Mouse (Mus musculus): ENCODE data around the gene 4930451I11Rik. TPM values are rescaled to one million over a fixed set of nuclear protein-coding genes. Genes with fewer than 3 reads are reported as not detected.

Gene 4930451I11Rik
- total RNA-seq, 2 experiments from 2014 or later = not detected

GRCm38 (mm10) chr7:126845516-126845915 lies 14.1 kb upstream of the 4930451I11Rik start:
- DNase-seq = no peak

GRCm38 (mm10) chr7:126843276-126843675 lies 11.8 kb upstream of the 4930451I11Rik start:
- no peak for DNase-seq
- intact Hi-C loops (cut with DNase I) = no loop called here

More at GRCm38 (mm10) chr7:126845516-126845915, 14.1 kb upstream of the 4930451I11Rik start:
- intact Hi-C loops (cut with DNase I) = no loop called here

- no peak for DNase-seq
- intact Hi-C loops (cut with DNase I) = loop anchor here (2.0 kb wide), 1 partner anchor 272 kb away; no protein-coding TSS in a partner anchor
Measured at GRCm38 (mm10) chr7:126833294-126833693, 1.9 kb upstream of the 4930451I11Rik start.

GRCm38 (mm10) chr7:126832036-126832598 lies 678 bp upstream of the 4930451I11Rik start:
- intact Hi-C loops (cut with DNase I) = loop anchor here (2.0 kb wide), 1 partner anchor 273 kb away; no protein-coding TSS in a partner anchor
- peak; percentile 73 to 83 for DNase-seq

- intact Hi-C loops (cut with DNase I) = loop anchor here (5.0 kb wide), 1 partner anchor 121 kb away; the partner anchor contains the start of gene Asphd1
- DNase-seq = no peak
Measured at GRCm38 (mm10) chr7:126825952-126826351, 5.5 kb downstream of the 4930451I11Rik start.

- intact Hi-C loops (cut with DNase I) = loop anchor here (5.0 kb wide), 1 partner anchor 122 kb away; the partner anchor contains the start of gene Asphd1
- DNase-seq = peak in 1 of 2 experiments; percentile 52
Measured at GRCm38 (mm10) chr7:126825403-126825802, 6.0 kb downstream of the 4930451I11Rik start.

- intact Hi-C loops (cut with DNase I) = no loop called here
- DNase-seq = no peak
Measured at GRCm38 (mm10) chr7:126823940-126824339, 7.5 kb downstream of the 4930451I11Rik start.

- intact Hi-C loops (cut with DNase I) = no loop called here
- no peak for DNase-seq
Measured at GRCm38 (mm10) chr7:126823202-126823711, 8.2 kb downstream of the 4930451I11Rik start.

GRCm38 (mm10) chr7:126822741-126823140 lies 8.7 kb downstream of the 4930451I11Rik start:
- DNase-seq = peak in 1 of 2 experiments; percentile 25
- intact Hi-C loops (cut with DNase I) = loop anchor here (1.0 kb wide), 1 partner anchor 141 kb away; no protein-coding TSS in a partner anchor

GRCm38 (mm10) chr7:126821835-126822511 lies 9.5 kb downstream of the 4930451I11Rik start:
- intact Hi-C loops (cut with DNase I) = loop anchor here (1.0 kb wide), 1 partner anchor 141 kb away; no protein-coding TSS in a partner anchor
- peak; percentile 82 to 90 for DNase-seq

- intact Hi-C loops (cut with DNase I) = no loop called here
- no peak for DNase-seq
Measured at GRCm38 (mm10) chr7:126818818-126819217, 12.6 kb downstream of the 4930451I11Rik start.

- DNase-seq = no peak
- intact Hi-C loops (cut with DNase I) = no loop called here
Measured at GRCm38 (mm10) chr7:126817595-126817994, 13.8 kb downstream of the 4930451I11Rik start.

GRCm38 (mm10) chr7:126816494-126816893 lies 14.9 kb downstream of the 4930451I11Rik start:
- intact Hi-C loops (cut with DNase I) = no loop called here
- DNase-seq = no peak

- no peak for DNase-seq
- intact Hi-C loops (cut with DNase I) = no loop called here
Measured at GRCm38 (mm10) chr7:126815726-126816222, 15.7 kb downstream of the 4930451I11Rik start.

- intact Hi-C loops (cut with DNase I) = no loop called here
- DNase-seq = no peak
Measured at GRCm38 (mm10) chr7:126809723-126810369, 21.6 kb downstream of the 4930451I11Rik start.

GRCm38 (mm10) chr7:126808703-126809455 lies 22.6 kb downstream of the 4930451I11Rik start:
- peak; percentile 85 to 90 for DNase-seq
- intact Hi-C loops (cut with DNase I) = no loop called here

GRCm38 (mm10) chr7:126807405-126807804 lies 24.0 kb downstream of the 4930451I11Rik start:
- no peak for DNase-seq
- intact Hi-C loops (cut with DNase I) = no loop called here

- intact Hi-C loops (cut with DNase I) = no loop called here
- DNase-seq = no peak
Measured at GRCm38 (mm10) chr7:126806956-126807355, 24.5 kb downstream of the 4930451I11Rik start.

- intact Hi-C loops (cut with DNase I) = no loop called here
Measured at GRCm38 (mm10) chr7:126803751-126804150, 27.7 kb downstream of the 4930451I11Rik start.

GRCm38 (mm10) chr7:126803181-126803580 lies 28.3 kb downstream of the 4930451I11Rik start:
- intact Hi-C loops (cut with DNase I) = no loop called here

More at GRCm38 (mm10) chr7:126803751-126804150, 27.7 kb downstream of the 4930451I11Rik start:
- DNase-seq = no peak

More at GRCm38 (mm10) chr7:126803181-126803580, 28.3 kb downstream of the 4930451I11Rik start:
- DNase-seq = no peak

Measured in heart, postnatal 14 days (tissue).